Comparison of ENCODE assay signal across 1 mouse cellular context in the genomic region with DNA sequence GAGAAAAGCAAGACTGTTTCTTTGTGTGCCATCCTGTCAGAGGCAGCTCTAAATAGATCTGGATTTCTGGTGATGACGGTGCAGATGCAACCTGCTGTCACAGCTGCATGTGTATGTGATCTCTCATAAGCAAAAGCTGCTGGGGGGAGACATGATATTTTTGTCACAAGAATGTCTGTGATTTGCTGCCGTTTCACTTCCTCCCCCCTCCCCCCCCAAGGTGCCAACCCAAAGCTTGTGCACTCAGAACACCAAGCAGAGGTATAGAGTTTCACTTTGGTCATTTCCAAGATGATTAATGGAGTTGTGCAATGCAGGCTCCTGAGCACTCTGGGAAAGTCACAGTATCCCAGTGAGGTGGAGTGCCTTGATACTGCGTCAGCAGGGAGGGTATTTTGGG.
TF ChIP-seq lines count a peak whose summit lies in the region.

No protein-coding gene starts in this region.

TF ChIP-seq in CH12.LX, 34 proteins besides CTCF, POLR2A, EP300 and RAD21 (continued from another document):
- TF ChIP-seq TCF12 (IDR thresholded peaks at IDR 0.05; ENCODE audit: low read depth, low read length): peak; percentile 73
- no peak for TF ChIP-seq UBTF (IDR thresholded peaks at IDR 0.05; ENCODE audit: low read depth, low read length)
- TF ChIP-seq MXI1 (IDR thresholded peaks at IDR 0.05; ENCODE audit: low read depth, low read length): peak; percentile 59; the same call in 1 of the 2 replicates
- TF ChIP-seq MAX (IDR thresholded peaks at IDR 0.05; ENCODE audit: low read length): peak; percentile 68; the same call in 1 of the 2 replicates
- no peak for TF ChIP-seq GABPA (IDR thresholded peaks at IDR 0.05; ENCODE audit: insufficient replicate concordance, low read depth, low read length)
- no peak for TF ChIP-seq PAX5 (IDR thresholded peaks at IDR 0.05; ENCODE audit: low read length)
- no peak for TF ChIP-seq JUND (conservative IDR thresholded peaks at IDR 0.05; ENCODE audit: low read depth, low read length)
